Mouse (Mus musculus) lung, embryonic 15.5 days (tissue): ENCODE results near the gene Ccl20. TPM values are rescaled to one million over a fixed set of nuclear protein-coding genes. Genes with fewer than 3 reads are reported as not detected.

Experiments
- ATAC-seq: fragments of 200-750 bp; cut with Nextera tagmentation; 2 replicates; pipeline ENCODE4 v1.8.0; 2017; ENCODE audit warnings: moderate number of reproducible peaks, borderline replicate concordance; ENCODE audit not compliant: low FRiP score, low TSS enrichment; ENCODE audit errors: extremely low read depth
- H3K27ac ChIP-seq: fragments of 300-500 bp; sonication (generic); 2 replicates; pipeline ENCODE4 v1.5.1; 2015; ENCODE audit warnings: moderate library complexity, mild to moderate bottlenecking, inconsistent platforms
- H3K27me3 ChIP-seq: fragments of 300-500 bp; sonication (generic); 2 replicates; pipeline ENCODE4 v1.6.1; 2015; ENCODE audit warnings: inconsistent platforms
- H3K36me3 ChIP-seq: fragments of 300-500 bp; sonication (generic); 2 replicates; pipeline ENCODE4 v1.6.1; 2015; ENCODE audit warnings: inconsistent platforms
- H3K4me1 ChIP-seq: fragments of 300-500 bp; sonication (generic); 2 replicates; pipeline ENCODE4 v1.6.1; 2015; ENCODE audit warnings: inconsistent platforms
- H3K4me2 ChIP-seq: fragments of 300-500 bp; sonication (generic); 2 replicates; pipeline ENCODE4 v1.6.1; 2015; ENCODE audit warnings: inconsistent platforms, mild to moderate bottlenecking, moderate library complexity
- H3K4me3 ChIP-seq: fragments of 300-500 bp; sonication (generic); 2 replicates; pipeline ENCODE4 v1.5.1; 2015; ENCODE audit warnings: mild to moderate bottlenecking, inconsistent platforms
- H3K9ac ChIP-seq: fragments of 300-500 bp; sonication (generic); 2 replicates; pipeline ENCODE4 v1.6.1; 2015; ENCODE audit warnings: inconsistent platforms
- H3K9me3 ChIP-seq: fragments of 300-500 bp; sonication (generic); 2 replicates; pipeline ENCODE4 v1.6.1; 2016; ENCODE audit warnings: inconsistent platforms
- WGBS: fragments of 180-500 bp; shearing (Covaris S2); methylation state at CpG from one replicate; pipeline ENCODE4 v1.1.7; 2015; 5-methylcytosine and 5-hydroxymethylcytosine counted together
- polyA plus RNA-seq: library from polyadenylated mRNA; unstranded; fragments of >200 nt; fragmentation: Nextera tagmentation; extraction: Ambion mirVana; gene quantifications from 2 replicates; pipeline ENCODE4 v1.2.1, GENCODE M21; 2015

The Ccl20 gene
- polyA plus RNA-seq, 1 experiment from 2014 or later, result not detected

- no peak overlapping the region for H3K9ac ChIP-seq
- H3K27me3 ChIP-seq, result no peaks in the 10 kb centered on the region
- 51% methylated on average over 5 of the region's 5 CpGs for WGBS
- no peak overlapping the region for H3K4me3 ChIP-seq
- H3K36me3 ChIP-seq, result no peaks in the 10 kb centered on the region
- peak overlapping the region; percentile 14; the same call in 1 of the 2 replicates for H3K27ac ChIP-seq
- no peak overlapping the region for H3K4me2 ChIP-seq
- ATAC-seq, result peak; percentile 64; the same call in 1 of the 2 replicates
- H3K9me3 ChIP-seq, result no peaks in the 10 kb centered on the region
- no peaks in the 10 kb centered on the region for H3K4me1 ChIP-seq
Observed at GRCm38 (mm10) chr1:83142055-83142454, 25.5 kb downstream of the Ccl20 start.

- Histone ChIP-seq H3K27me3 (no peaks in the 10 kb centered on the region), H3K4me3 (no peak overlapping the region), H3K27ac (no peak overlapping the region), H3K4me1 (no peaks in the 10 kb centered on the region), H3K9ac (no peak overlapping the region), H3K36me3 (no peaks in the 10 kb centered on the region), H3K4me2 (no peak overlapping the region), H3K9me3 (no peaks in the 10 kb centered on the region)
- ATAC-seq, result no peak
- WGBS, result 70% methylated on average over 2 of the region's 2 CpGs
Observed at GRCm38 (mm10) chr1:83146547-83146946, 30.0 kb downstream of the Ccl20 start.

DNA sequence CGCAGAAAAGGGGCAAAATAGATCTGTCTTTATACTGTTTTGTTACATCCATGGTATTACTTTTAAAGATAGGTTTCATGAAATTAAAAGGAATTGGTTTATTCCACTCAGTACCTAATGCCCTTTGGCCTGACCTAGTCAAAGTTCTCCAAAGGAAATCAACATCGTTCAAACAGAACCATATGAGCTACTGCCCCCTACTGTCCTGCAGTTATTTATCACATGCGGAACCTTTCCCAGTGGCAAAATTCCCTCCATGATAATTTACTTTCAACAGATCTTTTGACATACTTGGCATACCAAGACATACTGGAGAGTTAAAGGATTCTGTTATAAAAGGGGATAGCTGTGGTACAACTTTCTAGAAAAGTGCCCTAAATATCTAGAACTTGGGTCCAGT is 33.7 kb downstream of the Ccl20 start:
- no peak for ATAC-seq
- no peaks in the 10 kb centered on the region for H3K27me3 ChIP-seq
- no peaks in the 10 kb centered on the region for H3K9me3 ChIP-seq
- no peak overlapping the region for H3K4me2 ChIP-seq
- H3K36me3 ChIP-seq, result no peaks in the 10 kb centered on the region
- no peak overlapping the region for H3K27ac ChIP-seq
- no peak overlapping the region for H3K9ac ChIP-seq
- no peaks in the 10 kb centered on the region for H3K4me1 ChIP-seq
- H3K4me3 ChIP-seq, result no peak overlapping the region
- 66% methylated on average over 3 of the region's 3 CpGs for WGBS

- Histone ChIP-seq H3K36me3 (no peaks in the 10 kb centered on the region), H3K9me3 (no peaks in the 10 kb centered on the region), H3K4me1 (no peaks in the 10 kb centered on the region), H3K27me3 (no peaks in the 10 kb centered on the region), H3K9ac (no peak overlapping the region), H3K4me3 (no peak overlapping the region), H3K27ac (no peak overlapping the region), H3K4me2 (no peak overlapping the region)
- 84% methylated on average over 3 of the region's 3 CpGs for WGBS
- no peak for ATAC-seq
Observed at GRCm38 (mm10) chr1:83152961-83153360, 36.4 kb downstream of the Ccl20 start.

DNA sequence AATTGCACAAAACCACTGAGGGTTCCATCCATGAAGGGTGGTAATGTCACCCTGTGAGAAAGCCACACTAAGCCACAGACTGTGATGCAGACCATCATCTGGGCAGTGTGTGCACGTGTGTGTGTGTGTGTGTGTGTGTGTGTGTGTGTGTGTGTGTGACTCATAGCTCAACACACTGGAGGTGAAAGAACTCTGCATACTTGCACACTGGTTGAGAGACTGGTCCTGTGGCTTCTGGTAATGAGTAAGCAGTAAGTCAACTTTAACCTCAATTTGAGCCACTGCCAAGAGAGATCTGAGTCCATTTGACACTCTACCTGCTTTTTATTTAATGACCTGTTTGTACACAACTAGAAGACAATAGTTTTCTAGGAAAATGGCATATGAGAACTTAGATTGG is 40.3 kb downstream of the Ccl20 start:
- Histone ChIP-seq H3K9me3 (no peaks in the 10 kb centered on the region), H3K4me3 (no peak overlapping the region), H3K4me2 (no peak overlapping the region), H3K27me3 (no peaks in the 10 kb centered on the region), H3K4me1 (no peaks in the 10 kb centered on the region), H3K9ac (no peak overlapping the region), H3K27ac (no peak overlapping the region), H3K36me3 (no peaks in the 10 kb centered on the region)
- no peak for ATAC-seq
- 42% methylated on average over 1 of the region's 1 CpGs for WGBS

- H3K27ac ChIP-seq, result no peak within 1 kb of the TSS
- no peaks in the 10 kb centered on the region for H3K9me3 ChIP-seq
- WGBS, result 2% methylated on average over 16 of the region's 16 CpGs
- H3K4me1 ChIP-seq, result no peaks in the 10 kb centered on the region
- H3K4me3 ChIP-seq, result peak within 1 kb of the TSS; percentile 64
- ATAC-seq, result peak; percentile 95
- peak within 1 kb of the TSS; percentile 58 for H3K9ac ChIP-seq
- H3K27me3 ChIP-seq, result no peaks in the 10 kb centered on the region
- H3K36me3 ChIP-seq, result no peaks in the 10 kb centered on the region
- H3K4me2 ChIP-seq, result peak within 1 kb of the TSS; percentile 64
Observed at GRCm38 (mm10) chr1:83159603-83160002, 43.0 kb downstream of the Ccl20 start, which contains the start of gene Daw1. Gene Daw1, plus strand, starts transcription at chr1:83159752.

DNA sequence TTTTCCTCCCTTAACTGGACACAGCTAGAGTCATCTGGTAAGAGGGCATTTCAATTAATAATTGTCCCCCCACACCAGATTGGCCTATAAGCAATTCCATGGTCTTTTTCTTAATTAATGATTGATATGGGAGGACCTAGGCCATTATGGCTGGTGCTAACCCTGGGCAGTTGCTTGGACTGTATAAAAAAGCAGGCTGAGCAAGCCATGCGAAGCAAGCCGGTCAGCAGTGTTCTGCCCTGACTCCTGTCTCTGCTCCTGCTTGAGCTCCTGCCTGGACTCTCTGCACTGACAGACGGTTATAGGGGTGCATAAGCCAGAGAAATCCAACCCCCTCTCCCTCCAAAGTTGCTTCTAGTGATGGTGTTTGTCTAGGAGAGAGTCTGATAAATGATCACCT is 45.1 kb downstream of the Ccl20 start:
- no peak for ATAC-seq
- 56% methylated on average over 3 of the region's 3 CpGs for WGBS
- H3K4me2 ChIP-seq, result no peak overlapping the region

DNA sequence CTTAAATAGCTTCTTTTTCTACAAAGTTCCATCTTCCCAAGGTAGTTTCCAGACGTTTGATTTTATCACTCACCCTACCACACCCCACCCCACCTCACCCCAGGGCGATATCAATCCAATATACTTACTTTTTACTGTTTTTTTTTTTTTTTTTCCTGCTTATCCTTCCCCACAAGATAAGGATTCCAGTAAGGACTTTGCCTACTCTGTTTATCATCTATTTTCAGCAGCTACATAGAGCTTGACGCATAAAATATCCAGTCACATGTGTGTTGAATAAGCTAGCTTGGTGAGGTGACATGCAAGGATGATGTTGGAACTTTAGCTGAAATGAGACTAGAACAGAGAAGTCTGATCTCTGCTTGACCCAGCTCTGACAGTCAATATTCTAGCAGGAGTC is 47.5 kb downstream of the Ccl20 start:
- Histone ChIP-seq H3K36me3 (no peaks in the 10 kb centered on the region), H3K9ac (no peak overlapping the region), H3K4me3 (no peak overlapping the region), H3K9me3 (no peaks in the 10 kb centered on the region), H3K27ac (no peak overlapping the region), H3K4me2 (no peak overlapping the region), H3K27me3 (no peaks in the 10 kb centered on the region), H3K4me1 (no peaks in the 10 kb centered on the region)
- WGBS, result 66% methylated on average over 3 of the region's 3 CpGs
- no peak for ATAC-seq

More for the DNA sequence above, 45.1 kb downstream of the Ccl20 start:
- no peaks in the 10 kb centered on the region for H3K36me3 ChIP-seq
- no peaks in the 10 kb centered on the region for H3K27me3 ChIP-seq
- no peaks in the 10 kb centered on the region for H3K4me1 ChIP-seq
- H3K4me3 ChIP-seq, result no peak overlapping the region
- H3K9me3 ChIP-seq, result no peaks in the 10 kb centered on the region
- H3K27ac ChIP-seq, result no peak overlapping the region
- no peak overlapping the region for H3K9ac ChIP-seq

Other genes starting within 250 kb of the Ccl20 start
- gene A030005L19Rik, start 203.4 kb upstream of the Ccl20 start, polyA plus RNA-seq, result 0.19 TPM in 1 of 2 replicates, not detected in the other
- gene A030014E15Rik, start 191.8 kb upstream of the Ccl20 start, polyA plus RNA-seq, result not detected in 2 replicates
- not detected in 2 replicates for gene Gm6217, start 185.4 kb upstream of the Ccl20 start, polyA plus RNA-seq
- not detected in 2 replicates for gene A030003K21Rik, start 173.4 kb upstream of the Ccl20 start, polyA plus RNA-seq
- gene Gm7544, start 160.8 kb upstream of the Ccl20 start, polyA plus RNA-seq, result not detected in 2 replicates
- gene Gm47955, start 156.5 kb upstream of the Ccl20 start, polyA plus RNA-seq, result not detected in 2 replicates
- gene Gm47959, start 116.2 kb upstream of the Ccl20 start, polyA plus RNA-seq, result not detected in 2 replicates
- gene Slc19a3, start 78.3 kb upstream of the Ccl20 start, polyA plus RNA-seq, result 0.59 and 0.65 TPM in 2 replicates
- not detected in 2 replicates for gene Krtap28-10, start 74.3 kb upstream of the Ccl20 start, polyA plus RNA-seq
- not detected in 2 replicates for gene Gm47969, start 71.8 kb upstream of the Ccl20 start, polyA plus RNA-seq
- gene A030005K14Rik, start 57.4 kb upstream of the Ccl20 start, polyA plus RNA-seq, result not detected in 2 replicates
- gene Krtap28-13, start 55.8 kb upstream of the Ccl20 start, polyA plus RNA-seq, result not detected in 2 replicates
- 0.36 and 0.78 TPM in 2 replicates for gene Daw1, start 43.0 kb downstream of the Ccl20 start, polyA plus RNA-seq